Mouse (Mus musculus): Measurements from ENCODE around the gene Katna1. TPM values are rescaled to one million over a fixed set of nuclear protein-coding genes. Genes with fewer than 3 reads are reported as not detected.
"Not testable (repeated sequence)": the region's sequence is repeated elsewhere in the genome, so short reads cannot be mapped to it uniquely, and the experiment has no call there.

Gene Katna1
- polyA plus RNA-seq, 1 experiment from 2014 or later: 69.1 TPM

- peaks cover 20% of the 10 kb centered on the region for H3K4me1 ChIP-seq
- H3K27me3 ChIP-seq (ENCODE audit: poor library complexity, severe bottlenecking): no peaks in the 10 kb centered on the region
- H3K36me3 ChIP-seq (replicated peaks): peaks cover 2% of the 10 kb centered on the region; the same call in 1 of the 2 replicates
- H3K4me3 ChIP-seq: no peak overlapping the region
- no peaks in the 10 kb centered on the region for H3K9me3 ChIP-seq
- no peak overlapping the region for H3K27ac ChIP-seq
- DNase-seq (ENCODE audit: extremely low spot score, low spot score): no peak
Measured at GRCm38 (mm10) chr10:7731582-7731981, 5.8 kb downstream of the Katna1 start.

- H3K27ac ChIP-seq: no peak overlapping the region
- H3K4me1 ChIP-seq: no peaks in the 10 kb centered on the region
- H3K9me3 ChIP-seq: no peaks in the 10 kb centered on the region
- no peaks in the 10 kb centered on the region for H3K27me3 ChIP-seq (ENCODE audit: poor library complexity, severe bottlenecking)
- DNase-seq (ENCODE audit: extremely low spot score, low spot score): no peak
- H3K4me3 ChIP-seq: no peak overlapping the region
- H3K36me3 ChIP-seq (replicated peaks): peaks cover 17% of the 10 kb centered on the region
Measured at GRCm38 (mm10) chr10:7737122-7737521, 11.3 kb downstream of the Katna1 start.

- 87% methylated on average over 3 of the region's 3 CpGs for WGBS
- DNase-seq (ENCODE audit: extremely low spot score, low spot score): no peak
- Histone ChIP-seq H3K9me3 (no peaks in the 10 kb centered on the region), H3K27ac (no peak overlapping the region), H3K27me3 (ENCODE audit: poor library complexity, severe bottlenecking) (no peaks in the 10 kb centered on the region), H3K36me3 (replicated peaks) (peaks cover 24% of the 10 kb centered on the region), H3K4me3 (no peak overlapping the region), H3K4me1 (no peaks in the 10 kb centered on the region)
Measured at GRCm38 (mm10) chr10:7737914-7738313, 12.1 kb downstream of the Katna1 start.

- peaks cover 84% of the 10 kb centered on the region for H3K36me3 ChIP-seq (replicated peaks)
- not testable (repeated sequence) for H3K9me3 ChIP-seq; H3K27ac ChIP-seq; H3K27me3 ChIP-seq (ENCODE audit: poor library complexity, severe bottlenecking); H3K4me3 ChIP-seq; DNase-seq (ENCODE audit: extremely low spot score, low spot score); H3K4me1 ChIP-seq
- WGBS: 93% methylated on average over 6 of the region's 6 CpGs
Measured at GRCm38 (mm10) chr10:7745528-7745927, 19.7 kb downstream of the Katna1 start.

- WGBS: 93% methylated on average over 6 of the region's 6 CpGs
- no peak for DNase-seq (ENCODE audit: extremely low spot score, low spot score)
- H3K36me3 ChIP-seq (replicated peaks): peaks cover 82% of the 10 kb centered on the region
Measured at GRCm38 (mm10) chr10:7748752-7749151, 23.0 kb downstream of the Katna1 start.

GRCm38 (mm10) chr10:7757544-7757943, 31.7 kb downstream of the Katna1 start:
- no peak overlapping the region for H3K4me3 ChIP-seq
- H3K36me3 ChIP-seq (replicated peaks): peaks cover 94% of the 10 kb centered on the region
- DNase-seq (ENCODE audit: extremely low spot score, low spot score): no peak
- 95% methylated on average over 2 of the region's 2 CpGs for WGBS
- no peak overlapping the region for H3K27ac ChIP-seq
- no peaks in the 10 kb centered on the region for H3K4me1 ChIP-seq
- H3K9me3 ChIP-seq: no peaks in the 10 kb centered on the region
- no peaks in the 10 kb centered on the region for H3K27me3 ChIP-seq (ENCODE audit: poor library complexity, severe bottlenecking)

More at GRCm38 (mm10) chr10:7748752-7749151, 23.0 kb downstream of the Katna1 start:
- H3K4me1 ChIP-seq: no peaks in the 10 kb centered on the region
- H3K27me3 ChIP-seq (ENCODE audit: poor library complexity, severe bottlenecking): no peaks in the 10 kb centered on the region
- H3K9me3 ChIP-seq: no peaks in the 10 kb centered on the region
- H3K4me3 ChIP-seq: no peak overlapping the region
- H3K27ac ChIP-seq: no peak overlapping the region

GRCm38 (mm10) chr10:7772346-7772745, 46.5 kb downstream of the Katna1 start:
- Histone ChIP-seq H3K36me3 (replicated peaks) (peaks cover 99% of the 10 kb centered on the region), H3K4me3 (no peak overlapping the region), H3K27me3 (ENCODE audit: poor library complexity, severe bottlenecking) (no peaks in the 10 kb centered on the region), H3K9me3 (no peaks in the 10 kb centered on the region), H3K27ac (no peak overlapping the region), H3K4me1 (no peaks in the 10 kb centered on the region)
- 90% methylated on average over 4 of the region's 4 CpGs for WGBS
- DNase-seq (ENCODE audit: extremely low spot score, low spot score): no peak

- Histone ChIP-seq H3K27me3 (ENCODE audit: poor library complexity, severe bottlenecking) (no peaks in the 10 kb centered on the region), H3K27ac (no peak overlapping the region), H3K9me3 (no peaks in the 10 kb centered on the region), H3K36me3 (replicated peaks) (peaks cover 96% of the 10 kb centered on the region), H3K4me1 (no peaks in the 10 kb centered on the region), H3K4me3 (no peak overlapping the region)
- 94% methylated on average over 1 of the region's 1 CpGs for WGBS
- no peak for DNase-seq (ENCODE audit: extremely low spot score, low spot score)
Measured at GRCm38 (mm10) chr10:7772769-7773168, 47.0 kb downstream of the Katna1 start.

- DNase-seq (ENCODE audit: extremely low spot score, low spot score): no peak
- Histone ChIP-seq H3K27me3 (ENCODE audit: poor library complexity, severe bottlenecking) (no peaks in the 10 kb centered on the region), H3K9me3 (no peaks in the 10 kb centered on the region), H3K27ac (no peak overlapping the region), H3K4me1 (peaks cover 9% of the 10 kb centered on the region), H3K36me3 (replicated peaks) (peaks cover 80% of the 10 kb centered on the region), H3K4me3 (no peak overlapping the region)
- WGBS: 92% methylated on average over 8 of the region's 8 CpGs
Measured at GRCm38 (mm10) chr10:7775421-7775820, 49.6 kb downstream of the Katna1 start.

- Histone ChIP-seq H3K27ac (no peak overlapping the region), H3K4me3 (no peak overlapping the region), H3K4me1 (peaks cover 13% of the 10 kb centered on the region), H3K36me3 (replicated peaks) (peaks cover 51% of the 10 kb centered on the region), H3K9me3 (no peaks in the 10 kb centered on the region), H3K27me3 (ENCODE audit: poor library complexity, severe bottlenecking) (no peaks in the 10 kb centered on the region)
- no peak for DNase-seq (ENCODE audit: extremely low spot score, low spot score)
- 93% methylated on average over 3 of the region's 3 CpGs for WGBS
Measured at GRCm38 (mm10) chr10:7778361-7778760, 52.6 kb downstream of the Katna1 start.

- Histone ChIP-seq H3K9me3 (no peaks in the 10 kb centered on the region), H3K4me3 (peak overlapping the region; percentile 99), H3K4me1 (peaks cover 13% of the 10 kb centered on the region), H3K27ac (peak overlapping the region; percentile 93), H3K27me3 (ENCODE audit: poor library complexity, severe bottlenecking) (no peaks in the 10 kb centered on the region), H3K36me3 (replicated peaks) (peaks cover 37% of the 10 kb centered on the region)
- no peak for DNase-seq (ENCODE audit: extremely low spot score, low spot score)
- WGBS: 18% methylated on average over 7 of the region's 7 CpGs
Measured at GRCm38 (mm10) chr10:7779751-7780237, 54.0 kb downstream of the Katna1 start.

- peak overlapping the region; percentile 99 for H3K4me3 ChIP-seq
- peaks cover 13% of the 10 kb centered on the region for H3K4me1 ChIP-seq
- H3K36me3 ChIP-seq (replicated peaks): peaks cover 30% of the 10 kb centered on the region
- no peaks in the 10 kb centered on the region for H3K27me3 ChIP-seq (ENCODE audit: poor library complexity, severe bottlenecking)
- H3K9me3 ChIP-seq: no peaks in the 10 kb centered on the region
- DNase-seq (ENCODE audit: extremely low spot score, low spot score): peak; percentile 89
- peak overlapping the region; percentile 93 for H3K27ac ChIP-seq
- WGBS: under 1% methylated on average over 67 of the region's 77 CpGs
Measured at GRCm38 (mm10) chr10:7780238-7781176, 54.7 kb downstream of the Katna1 start.

- no peaks in the 10 kb centered on the region for H3K9me3 ChIP-seq
- H3K4me3 ChIP-seq: peak overlapping the region; percentile 99
- 59% methylated on average over 3 of the region's 3 CpGs for WGBS
- peak overlapping the region; percentile 93; the same call in 1 of the 2 replicates for H3K27ac ChIP-seq
- H3K27me3 ChIP-seq (ENCODE audit: poor library complexity, severe bottlenecking): no peaks in the 10 kb centered on the region
- H3K36me3 ChIP-seq (replicated peaks): peaks cover 23% of the 10 kb centered on the region
- DNase-seq (ENCODE audit: extremely low spot score, low spot score): no peak
- peaks cover 13% of the 10 kb centered on the region for H3K4me1 ChIP-seq
Measured at GRCm38 (mm10) chr10:7781214-7781613, 55.4 kb downstream of the Katna1 start.

All from forebrain, embryonic 10.5 days (tissue).